Mouse (Mus musculus) C2C12 (cell line): ENCODE data around the gene Guca1a. TPM values are rescaled to one million over a fixed set of nuclear protein-coding genes. Genes with fewer than 3 reads are reported as not detected.

ENCODE experiments used
- H3K27me3 ChIP-seq: one replicate; pipeline ENCODE4 v1.6.1; 2011; ENCODE audit not compliant: control insufficient read depth, insufficient read depth, insufficient read length
- H3K36me3 ChIP-seq: one replicate; pipeline ENCODE4 v1.6.1; 2011; ENCODE audit not compliant: control insufficient read depth, insufficient read depth
- H3K4me3 ChIP-seq: one replicate; pipeline ENCODE4 v1.5.1; 2011; ENCODE audit warnings: mild to moderate bottlenecking, control low read depth; ENCODE audit not compliant: poor library complexity, insufficient read depth, severe bottlenecking
- H3K79me2 ChIP-seq: one replicate; pipeline ENCODE4 v1.6.1; 2011; ENCODE audit not compliant: control insufficient read depth, insufficient read depth
- H3K79me3 ChIP-seq: one replicate; pipeline ENCODE4 v1.6.1; 2011; ENCODE audit warnings: low read depth, control low read depth
- H3ac ChIP-seq: one replicate; pipeline ENCODE3; 2011; ENCODE audit warnings: low read depth; ENCODE audit not compliant: control insufficient read depth, insufficient read length
- CEBPB ChIP-seq: IDR thresholded peaks from one replicate; pipeline ENCODE4 v1.6.1; 2011; ENCODE audit warnings: low read depth, mild to moderate bottlenecking, control low read depth, moderate library complexity
- CTCF ChIP-seq: IDR thresholded peaks from one replicate; pipeline ENCODE4 v1.5.1; 2011; ENCODE audit not compliant: control insufficient read depth, insufficient read depth, insufficient read length
- FOSL1 ChIP-seq: IDR thresholded peaks from one replicate; pipeline ENCODE4 v1.8.0; 2011; ENCODE audit warnings: mild to moderate bottlenecking, low read length; ENCODE audit not compliant: poor library complexity, insufficient read depth, severe bottlenecking
- MAX ChIP-seq: IDR thresholded peaks from one replicate; pipeline ENCODE4 v1.6.1; 2011; ENCODE audit warnings: mild to moderate bottlenecking, control low read depth
- MYOD1 ChIP-seq: IDR thresholded peaks from one replicate; pipeline ENCODE4 v1.6.1; 2011; ENCODE audit warnings: low read depth; ENCODE audit not compliant: control insufficient read depth, insufficient read length
- MYOG ChIP-seq: IDR thresholded peaks from one replicate; pipeline ENCODE4 v1.6.1; 2011; ENCODE audit not compliant: control insufficient read depth, insufficient read length; ENCODE audit errors: extremely low read depth
- USF1 ChIP-seq: IDR thresholded peaks from one replicate; pipeline ENCODE4 v1.6.1; 2011; ENCODE audit warnings: low read depth, mild to moderate bottlenecking, control low read depth, moderate library complexity
- polyA plus RNA-seq: library from polyadenylated mRNA; unstranded; fragments of >200 nt; fragmentation: generic; extraction: Trizol; gene quantifications from one replicate; pipeline ENCODE4 v1.2.1, GENCODE M21; 2012; ENCODE audit warnings: missing spikeins

The Guca1a gene
- polyA plus RNA-seq, 1 experiment = 0.48 TPM

- Histone ChIP-seq H3K27me3 (no peaks in the 10 kb centered on the region), H3K36me3 (peaks cover 20% of the 10 kb centered on the region), H3ac (peak within 1 kb of the TSS; percentile 81), H3K79me2 (peaks cover 40% of the 10 kb centered on the region), H3K4me3 (peak within 1 kb of the TSS; percentile 87), H3K79me3 (peaks cover 22% of the 10 kb centered on the region)
- no peak for TF ChIP-seq MYOD1
- TF ChIP-seq MAX = peak; percentile 70
Measured at GRCm38 (mm10) chr17:47368401-47369086, 31.8 kb downstream of the Guca1a start, which contains the start of gene Mrps10. Mrps10 (plus strand) TSS chr17:47368887.

- peaks cover 9% of the 10 kb centered on the region for H3K36me3 ChIP-seq
- H3K4me3 ChIP-seq = no peak overlapping the region
- H3ac ChIP-seq = no peak overlapping the region
- no peaks in the 10 kb centered on the region for H3K27me3 ChIP-seq
- TF ChIP-seq MAX (no peak), MYOD1 (no peak)
- H3K79me2 ChIP-seq = no peaks in the 10 kb centered on the region
- H3K79me3 ChIP-seq = no peaks in the 10 kb centered on the region
Measured at GRCm38 (mm10) chr17:47361343-47361742, 39.0 kb downstream of the Guca1a start.

GRCm38 (mm10) chr17:47359964-47360363 is 40.4 kb downstream of the Guca1a start:
- H3K27me3 ChIP-seq = no peaks in the 10 kb centered on the region
- H3K36me3 ChIP-seq = peaks cover 18% of the 10 kb centered on the region
- no peaks in the 10 kb centered on the region for H3K79me2 ChIP-seq
- TF ChIP-seq CEBPB = no peak
- peak; percentile 26 for TF ChIP-seq CTCF
- no peaks in the 10 kb centered on the region for H3K79me3 ChIP-seq
- no peak overlapping the region for H3K4me3 ChIP-seq
- no peak overlapping the region for H3ac ChIP-seq

GRCm38 (mm10) chr17:47349721-47350319 is 50.6 kb downstream of the Guca1a start:
- Histone ChIP-seq H3K4me3 (no peak overlapping the region), H3ac (no peak overlapping the region), H3K36me3 (peaks cover 38% of the 10 kb centered on the region), H3K79me3 (no peaks in the 10 kb centered on the region), H3K27me3 (no peaks in the 10 kb centered on the region), H3K79me2 (no peaks in the 10 kb centered on the region)
- TF ChIP-seq CTCF = no peak
- TF ChIP-seq FOSL1 = no peak
- TF ChIP-seq MAX = no peak
- TF ChIP-seq MYOG = no peak
- no peak for TF ChIP-seq CEBPB
- TF ChIP-seq USF1 = no peak
- TF ChIP-seq MYOD1 = no peak

Other genes starting within 250 kb of the Guca1a start
- gene Mrps10, start 31.7 kb downstream of the Guca1a start, polyA plus RNA-seq = 88.2 TPM
- gene Guca1b, start 15.2 kb downstream of the Guca1a start, polyA plus RNA-seq = 0.11 TPM
- gene AI661453, start 36.0 kb upstream of the Guca1a start, polyA plus RNA-seq = 0.13 TPM
- gene 1700001C19Rik, start 36.8 kb upstream of the Guca1a start, polyA plus RNA-seq = not detected
- 12.2 TPM for gene Taf8, start 101.7 kb upstream of the Guca1a start, polyA plus RNA-seq
- 217 TPM for gene Ccnd3, start 104.5 kb upstream of the Guca1a start, polyA plus RNA-seq
- gene Bysl, start 210.9 kb upstream of the Guca1a start, polyA plus RNA-seq = 42.6 TPM
- 25.8 TPM for gene Med20, start 211.0 kb upstream of the Guca1a start, polyA plus RNA-seq
- gene Gm20517, start 211.0 kb upstream of the Guca1a start, polyA plus RNA-seq = 1.3 TPM
- gene Usp49, start 230.1 kb upstream of the Guca1a start, polyA plus RNA-seq = 3.2 TPM